Mouse (Mus musculus): ENCODE results near the gene Gm30083.

- TF ChIP-seq CTCF (IDR thresholded peaks at IDR 0.05; ENCODE audit: control insufficient read depth, insufficient read depth, low read length) = no peak
- no peak for TF ChIP-seq POLR2A (IDR thresholded peaks at IDR 0.05; ENCODE audit: borderline replicate concordance, control insufficient read depth, low read depth, low read length)
Observed at GRCm38 (mm10) chr14:34016938-34017337, 2.0 kb upstream of the Gm30083 start.
